Mouse (Mus musculus): Measurements from ENCODE around the gene Commd2. TPM values are rescaled to one million over a fixed set of nuclear protein-coding genes. Genes with fewer than 3 reads are reported as not detected.

The Commd2 gene
- polyA plus RNA-seq, 1 experiment, result 26.1 TPM

DNA sequence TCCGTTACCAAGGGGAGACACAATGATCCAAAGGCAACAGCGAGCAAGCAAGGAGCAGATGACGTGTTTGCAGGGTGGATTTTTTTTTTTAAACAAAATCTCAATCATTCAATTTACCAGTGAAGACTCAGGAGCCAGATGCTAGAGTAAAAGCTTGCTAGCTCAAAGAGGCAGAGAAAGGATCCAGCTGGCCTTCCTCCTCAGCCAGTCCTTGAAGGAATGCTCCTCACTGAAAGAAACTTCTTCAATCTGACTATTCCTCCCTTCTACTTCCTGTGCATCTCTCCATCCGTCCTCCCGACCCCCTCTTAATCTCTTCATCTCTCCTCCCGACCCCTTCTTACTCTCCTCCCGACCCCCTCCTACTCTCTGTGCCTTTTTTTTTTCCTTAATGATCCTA, 54.9 kb downstream of the Commd2 start:
- no peak for TF ChIP-seq CTCF (conservative IDR thresholded peaks at IDR 0.05; ENCODE audit: insufficient read depth, insufficient read length, low read depth, low read length)
- TF ChIP-seq POLR2A (IDR thresholded peaks at IDR 0.05; ENCODE audit: low read depth, low read length), result no peak
- no peaks in the 10 kb centered on the region for H3K36me3 ChIP-seq (ENCODE audit: control insufficient read depth, insufficient read depth, low read length)
- no peak overlapping the region for H3K4me3 ChIP-seq (ENCODE audit: insufficient read depth, low read depth, low read length)
- no peak for DNase-seq
- H3K4me1 ChIP-seq (ENCODE audit: control insufficient read depth, insufficient read depth, low read length), result peaks cover 10% of the 10 kb centered on the region; the same call in 1 of the 2 replicates
- 65% methylated on average over 7 of the region's 7 CpGs for WGBS
- H3K27ac ChIP-seq (ENCODE audit: insufficient read depth, low read depth, low read length), result no peak overlapping the region
- H3K27me3 ChIP-seq (replicated peaks; ENCODE audit: control insufficient read depth, insufficient read depth, low read length), result no peaks in the 10 kb centered on the region

DNA sequence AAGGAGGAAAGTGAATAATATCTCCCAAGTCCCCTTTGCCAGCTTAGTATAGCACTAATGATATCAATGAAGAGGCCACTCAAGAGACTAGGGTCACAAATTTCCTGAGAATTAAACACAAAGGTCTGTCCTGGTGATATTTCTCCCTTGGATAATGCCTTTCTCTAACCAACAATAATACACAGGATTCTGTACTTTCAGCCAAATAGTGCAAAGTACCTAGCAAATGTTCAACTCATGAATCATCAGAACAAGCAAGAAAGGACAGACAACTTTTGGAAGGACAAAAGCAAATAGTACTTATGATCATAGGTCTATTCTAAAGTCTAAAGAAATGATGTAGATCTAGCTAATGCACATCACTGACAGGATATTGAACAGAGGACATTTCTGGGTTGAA, 56.0 kb downstream of the Commd2 start:
- peak; percentile 81 for DNase-seq
- Histone ChIP-seq H3K27ac (ENCODE audit: insufficient read depth, low read depth, low read length) (peak overlapping the region; percentile 87), H3K4me3 (ENCODE audit: insufficient read depth, low read depth, low read length) (no peak overlapping the region), H3K4me1 (ENCODE audit: control insufficient read depth, insufficient read depth, low read length) (peaks cover 10% of the 10 kb centered on the region; the same call in 1 of the 2 replicates), H3K27me3 (replicated peaks; ENCODE audit: control insufficient read depth, insufficient read depth, low read length) (no peaks in the 10 kb centered on the region), H3K36me3 (ENCODE audit: control insufficient read depth, insufficient read depth, low read length) (no peaks in the 10 kb centered on the region)
- TF ChIP-seq CTCF (conservative IDR thresholded peaks at IDR 0.05; ENCODE audit: insufficient read depth, insufficient read length, low read depth, low read length) (no peak), POLR2A (IDR thresholded peaks at IDR 0.05; ENCODE audit: low read depth, low read length) (no peak)

Other genes starting within 250 kb of the Commd2 start
- 0.30 and 0.70 TPM in 2 replicates for gene Tm4sf4, start 226.4 kb downstream of the Commd2 start, polyA plus RNA-seq (2012; rRNA removed)
- 29.6 and 31.2 TPM in 2 replicates for gene Wwtr1, start 75.8 kb downstream of the Commd2 start, polyA plus RNA-seq (2012; rRNA removed)
- gene Ankub1, start 41.1 kb upstream of the Commd2 start, polyA plus RNA-seq (2012; rRNA removed), result not detected in 2 replicates
- 128 and 151 TPM in 2 replicates for gene Rnf13, start 84.3 kb upstream of the Commd2 start, polyA plus RNA-seq (2012; rRNA removed)
- 29.4 and 37.4 TPM in 2 replicates for gene Pfn2, start 196.4 kb upstream of the Commd2 start, polyA plus RNA-seq (2012; rRNA removed)

Measured in kidney, adult 2 months (tissue).